Mouse (Mus musculus): ENCODE data around the gene Prss45.
A peak's percentile ranks its signal among the peaks of the same experiment; 100 is the strongest.

Gene Prss45

DNA sequence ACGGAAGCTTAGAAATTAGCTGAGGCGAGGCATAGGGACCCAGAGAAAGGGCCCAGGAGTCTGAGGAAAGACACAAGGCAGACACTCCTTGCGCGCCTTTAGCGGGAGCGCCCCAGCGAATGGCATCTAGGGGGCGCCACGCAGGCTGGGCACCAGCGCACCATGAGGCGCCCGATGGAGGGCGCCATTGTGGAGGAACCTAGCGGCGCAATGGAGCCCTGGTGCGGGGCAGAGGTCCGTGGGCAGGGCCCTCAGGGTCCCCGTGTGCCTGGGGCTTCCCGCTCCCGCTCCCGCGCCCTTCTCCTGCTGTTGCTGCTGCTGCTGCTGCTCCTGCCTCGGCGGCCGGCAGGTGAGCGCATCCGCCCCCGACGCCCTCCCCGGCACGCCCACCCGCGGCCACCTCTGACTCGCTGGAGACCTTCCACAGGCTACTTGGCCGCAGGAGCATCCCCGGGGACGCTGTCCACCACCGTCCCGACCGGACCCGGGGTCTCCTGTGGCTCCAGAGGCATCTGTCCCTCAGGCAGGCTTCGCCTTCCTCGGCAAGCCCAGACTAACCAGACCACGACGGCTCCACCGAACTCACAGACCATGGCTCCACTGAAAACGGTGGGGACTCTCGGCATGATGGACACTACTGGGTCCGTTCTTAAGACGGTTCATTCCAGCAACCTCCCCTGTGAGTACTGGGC lies 23.5 kb downstream of the Prss45 start, which contains the start of gene Prss50:
Prss50 (plus strand) TSS at position 187 of the 692 bp plus-strand sequence.
- DNase-seq (ENCODE audit: low spot score), result no peak

DNA sequence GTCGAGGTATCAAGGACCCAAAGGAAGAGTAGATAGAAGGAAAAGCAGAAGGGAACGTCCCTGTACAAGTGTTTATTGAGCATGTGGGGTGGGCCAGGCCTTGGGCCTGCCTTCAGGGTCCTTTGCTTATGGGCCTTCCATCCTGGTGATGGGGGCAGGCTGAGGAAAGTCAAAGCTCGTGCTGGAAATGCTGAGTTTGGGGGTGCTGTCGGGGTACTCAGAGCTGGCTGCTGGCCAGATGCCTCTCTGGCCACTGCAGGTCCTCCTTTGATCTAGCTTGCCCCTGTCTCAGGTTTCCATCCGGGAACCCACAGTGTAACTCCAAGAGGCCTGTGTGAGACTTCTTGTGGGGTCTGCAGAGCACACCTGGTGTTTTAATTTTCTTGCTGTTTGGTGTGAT lies 24.1 kb downstream of the Prss45 start:
- DNase-seq (ENCODE audit: low spot score), result no peak

DNA sequence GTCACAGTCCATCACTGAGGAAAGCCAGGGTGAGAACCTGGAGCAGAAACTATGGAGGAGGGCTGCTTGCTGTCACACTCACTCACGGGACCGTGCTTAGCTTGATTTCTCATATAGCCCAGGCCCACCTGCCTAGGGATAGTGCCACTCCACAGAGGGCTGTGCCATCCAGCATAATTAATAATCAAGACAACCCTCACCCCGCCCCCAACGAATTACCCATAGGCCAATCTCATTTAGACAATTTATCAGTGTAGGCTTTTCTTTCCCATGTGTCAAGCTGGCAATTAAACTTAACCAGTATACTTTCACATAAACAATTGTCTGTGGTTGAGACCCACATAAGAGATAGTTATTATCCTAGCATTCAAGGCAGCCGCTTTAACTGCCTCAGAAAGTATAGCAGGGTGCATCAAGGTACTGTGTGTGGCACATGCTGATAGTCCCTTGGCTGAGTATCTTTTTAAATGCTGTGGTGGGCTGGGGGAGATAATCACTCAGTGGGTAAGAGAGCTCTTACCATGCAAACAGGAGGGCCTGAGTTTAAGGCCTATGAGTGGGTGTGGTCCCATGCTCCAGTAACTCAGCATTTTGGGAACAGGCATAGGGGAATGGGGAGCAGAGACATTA lies 24.7 kb downstream of the Prss45 start:
- no peak for DNase-seq (ENCODE audit: low spot score)

DNA sequence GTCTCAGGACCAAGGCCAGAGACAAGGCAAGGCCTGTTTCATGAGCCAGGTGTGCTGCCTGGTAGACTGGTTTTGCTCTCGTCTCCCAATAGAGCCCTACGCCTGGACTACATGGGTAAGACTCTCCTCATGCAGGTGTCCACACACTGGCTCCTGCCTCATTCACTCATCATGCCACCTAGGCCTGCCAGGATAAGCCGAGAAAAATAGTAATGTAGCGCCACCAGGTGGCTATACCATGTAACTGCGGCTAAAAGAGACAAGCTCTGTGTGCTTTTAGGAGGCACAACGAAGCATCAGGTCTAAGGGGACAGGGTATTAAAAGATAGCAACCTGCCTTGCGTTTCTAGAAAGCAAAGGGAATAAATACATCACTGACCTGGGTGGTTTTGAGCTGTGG lies 36.6 kb downstream of the Prss45 start:
- DNase-seq (ENCODE audit: low spot score), result peak; percentile 50

DNA sequence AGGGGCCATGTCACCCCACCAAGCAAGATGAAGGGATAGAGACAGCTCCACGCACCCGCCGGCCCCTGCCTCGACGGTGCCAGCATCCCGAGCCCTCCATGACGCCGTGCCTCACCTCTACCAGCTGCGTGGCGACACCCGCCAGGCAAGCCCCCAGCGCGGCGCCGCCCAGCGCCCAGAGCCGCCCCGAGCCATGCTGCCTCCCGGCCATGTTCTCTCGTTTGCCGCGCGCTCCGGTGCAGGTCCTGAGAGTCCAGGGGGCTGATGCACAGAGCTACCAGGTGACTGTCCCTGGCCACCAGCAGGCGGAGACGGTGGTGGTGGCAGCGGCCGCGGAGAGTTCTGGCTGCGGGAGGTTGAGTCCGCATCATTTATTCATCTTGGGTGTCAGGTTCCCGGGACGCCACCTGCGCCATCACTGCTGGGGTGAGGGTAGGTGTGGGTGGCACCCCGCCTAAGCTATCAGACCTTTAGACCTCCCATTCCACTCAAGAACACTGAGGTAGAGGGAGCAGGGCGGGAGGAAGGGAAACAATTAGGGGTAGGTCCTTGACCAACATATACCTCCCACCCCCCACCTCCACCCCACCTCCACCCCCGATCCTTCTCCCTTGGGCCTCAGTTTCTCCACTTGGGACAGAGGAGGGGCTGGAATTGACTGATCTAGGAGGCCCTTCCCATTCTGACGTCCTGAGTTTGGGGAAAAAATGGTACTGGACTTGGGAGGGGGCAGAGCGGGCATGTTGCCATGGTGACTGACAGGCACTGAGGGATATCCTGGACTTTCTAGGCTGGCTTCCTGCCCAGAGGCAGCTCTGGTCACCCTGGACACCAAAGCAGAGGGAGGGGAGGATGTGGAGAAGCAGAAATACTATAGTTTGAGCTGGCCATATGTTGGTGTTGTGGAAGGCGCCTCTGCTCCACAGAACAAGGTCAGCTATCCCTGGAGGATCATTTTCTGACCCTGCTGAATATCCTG lies 39.6 kb downstream of the Prss45 start:
- no peak for DNase-seq (ENCODE audit: low spot score)

DNA sequence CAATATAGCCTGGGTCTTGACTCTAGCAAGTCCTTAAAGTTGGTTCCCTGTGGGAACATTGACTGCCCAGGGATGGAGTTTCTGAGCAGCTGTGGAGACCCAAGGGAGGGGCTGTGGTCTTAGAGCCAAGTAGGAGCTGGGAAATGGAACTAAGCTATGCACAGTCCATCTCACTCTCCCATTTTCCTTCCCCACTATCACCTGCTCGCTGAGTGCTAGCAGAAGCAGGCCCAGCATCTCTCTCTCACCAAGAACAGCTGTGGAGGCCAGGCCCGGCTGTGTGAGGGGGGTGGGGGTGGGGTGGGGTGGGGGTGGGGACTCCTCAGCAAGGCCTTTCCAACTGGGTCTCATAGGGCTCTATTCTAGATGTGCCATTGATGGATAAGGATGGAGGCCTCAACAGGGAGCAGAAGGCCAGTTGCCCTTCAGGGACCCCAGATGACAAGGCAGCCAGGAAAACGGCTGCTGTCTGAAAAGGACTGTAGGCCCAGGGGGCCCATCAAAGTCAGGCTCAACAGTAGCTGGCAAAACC lies 40.3 kb downstream of the Prss45 start:
- DNase-seq (ENCODE audit: low spot score), result no peak

DNA sequence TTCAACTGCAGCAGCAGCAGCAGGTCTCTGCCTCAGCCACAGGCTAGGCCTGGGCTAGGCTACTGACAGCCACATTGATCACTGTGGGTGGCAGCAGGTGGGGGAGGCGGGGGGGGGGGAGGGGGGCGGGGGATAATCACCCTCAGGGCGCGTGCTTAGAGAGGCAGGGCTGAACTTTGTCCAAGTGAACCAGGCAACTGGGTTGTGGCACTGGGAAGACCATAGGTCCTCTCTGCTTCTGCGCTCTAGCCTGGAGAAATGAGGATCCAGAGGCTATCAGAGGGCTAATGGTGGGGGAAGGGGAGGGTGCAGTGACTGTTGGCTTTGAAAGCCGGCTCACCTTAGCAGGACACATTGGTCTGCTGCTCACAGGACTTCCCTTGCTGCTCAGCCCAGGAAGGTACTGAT lies 40.9 kb downstream of the Prss45 start:
- DNase-seq (ENCODE audit: low spot score), result no peak

DNA sequence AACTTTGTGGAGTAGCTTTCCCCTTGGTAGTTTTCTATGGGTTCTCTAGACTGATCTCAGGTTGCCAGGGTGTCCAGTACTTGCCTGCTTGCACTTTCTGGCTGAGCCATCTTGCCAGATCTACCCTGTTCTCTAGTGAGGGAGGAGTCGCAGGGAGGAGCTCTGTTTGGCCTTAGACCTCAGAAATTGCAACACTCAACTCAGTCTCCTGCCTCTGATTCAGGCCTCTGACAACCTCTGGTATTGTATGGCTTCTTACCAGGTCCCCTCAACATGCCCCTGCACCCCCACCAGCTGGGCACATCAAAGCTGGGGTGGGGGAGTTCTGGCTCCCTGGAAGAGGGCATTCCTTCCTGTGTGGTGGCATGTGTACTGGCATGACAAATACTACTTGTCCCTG lies 43.0 kb downstream of the Prss45 start:
- no peak for DNase-seq (ENCODE audit: low spot score)

DNA sequence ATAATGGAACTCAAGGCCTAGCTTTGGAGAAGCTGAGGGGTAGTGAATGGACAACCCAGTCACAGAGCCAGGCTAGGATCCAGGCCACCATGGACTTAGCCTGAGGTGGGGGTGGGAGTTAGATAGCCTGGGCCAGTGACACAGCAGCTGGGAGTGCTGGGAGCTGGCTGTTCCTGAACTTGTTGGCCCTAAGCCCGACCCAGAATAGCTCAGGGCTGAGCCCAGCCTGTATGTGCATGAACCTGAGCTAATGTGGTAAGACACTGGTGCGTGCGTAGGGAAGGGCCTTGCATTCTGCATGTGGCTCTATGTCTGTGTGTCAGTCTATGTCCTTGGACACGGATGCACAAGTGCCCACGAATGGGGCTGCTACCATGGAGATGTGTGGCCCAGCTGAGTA lies 43.5 kb downstream of the Prss45 start:
- peak; percentile 57 for DNase-seq (ENCODE audit: low spot score)

DNA sequence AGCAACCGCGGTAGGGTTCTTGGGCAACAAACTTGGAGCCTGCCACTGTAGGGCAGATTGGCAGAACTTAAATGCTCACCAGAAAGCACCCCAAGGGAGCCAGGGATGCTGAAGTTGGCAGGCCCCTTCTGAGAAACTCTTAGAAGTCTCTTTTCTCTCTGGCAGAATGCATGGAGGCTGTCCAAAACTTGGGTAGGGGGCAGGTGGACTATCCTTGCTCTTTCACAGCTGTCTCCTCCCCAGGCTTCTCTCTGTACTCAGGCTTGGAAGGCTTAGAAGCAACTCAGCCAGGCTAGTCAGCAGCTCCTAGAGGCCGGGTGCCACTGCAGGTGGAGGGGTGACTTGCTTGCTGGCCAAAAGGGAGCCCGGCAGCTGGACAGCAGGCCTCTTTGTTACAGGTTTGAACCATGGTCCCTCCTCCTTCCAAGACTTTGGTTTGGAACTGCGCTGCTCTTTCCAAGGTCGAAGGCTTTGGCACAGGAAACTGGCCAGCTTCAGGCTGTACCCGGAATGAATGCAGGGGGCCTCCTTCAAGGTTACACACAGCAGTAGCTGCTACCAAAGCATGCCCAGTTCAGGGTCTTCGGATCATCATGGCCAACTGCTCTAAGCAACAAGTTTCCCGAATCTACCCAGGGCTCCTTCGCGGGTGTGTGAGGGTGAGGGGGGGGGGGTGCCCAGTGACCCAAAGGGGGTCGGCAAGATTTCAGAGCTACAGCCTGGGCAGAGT lies 45.0 kb downstream of the Prss45 start, which contains the start of gene Als2cl:
Als2cl (plus strand) TSS at position 680 of the 730 bp plus-strand sequence.
- DNase-seq (ENCODE audit: low spot score), result no peak

DNA sequence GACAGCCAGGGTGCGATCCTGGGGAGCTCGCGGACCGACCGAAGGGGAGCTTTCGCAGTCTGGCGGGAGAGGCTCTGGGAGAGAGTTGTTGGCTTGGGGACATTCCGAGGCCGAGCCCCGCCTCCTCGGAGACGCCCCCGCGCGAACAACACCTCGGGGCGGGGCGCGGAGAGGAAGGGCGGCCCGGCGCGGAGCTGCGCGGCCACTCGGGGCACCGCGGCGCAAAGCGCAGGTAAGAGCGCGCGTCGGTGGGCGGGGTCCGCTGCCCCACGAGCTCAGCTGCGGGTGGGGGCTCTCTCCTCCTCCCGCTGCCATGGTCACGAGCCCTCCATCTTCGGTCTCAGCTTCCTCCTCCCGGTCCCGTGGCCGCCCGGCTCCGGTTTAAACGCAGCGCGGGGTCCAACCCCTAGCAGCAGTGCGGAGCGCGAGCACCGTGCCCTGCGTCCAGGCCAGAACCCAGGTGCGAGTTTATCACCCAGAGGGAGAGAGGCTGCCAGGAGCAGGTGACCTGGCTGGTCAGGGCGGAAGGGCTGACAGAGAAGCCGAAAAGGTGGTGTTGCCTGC lies 45.7 kb downstream of the Prss45 start, which contains the start of gene Tmie:
Tmie (minus strand) TSS at position 116 of the 564 bp plus-strand sequence.
- DNase-seq (ENCODE audit: low spot score), result peak; percentile 86

DNA sequence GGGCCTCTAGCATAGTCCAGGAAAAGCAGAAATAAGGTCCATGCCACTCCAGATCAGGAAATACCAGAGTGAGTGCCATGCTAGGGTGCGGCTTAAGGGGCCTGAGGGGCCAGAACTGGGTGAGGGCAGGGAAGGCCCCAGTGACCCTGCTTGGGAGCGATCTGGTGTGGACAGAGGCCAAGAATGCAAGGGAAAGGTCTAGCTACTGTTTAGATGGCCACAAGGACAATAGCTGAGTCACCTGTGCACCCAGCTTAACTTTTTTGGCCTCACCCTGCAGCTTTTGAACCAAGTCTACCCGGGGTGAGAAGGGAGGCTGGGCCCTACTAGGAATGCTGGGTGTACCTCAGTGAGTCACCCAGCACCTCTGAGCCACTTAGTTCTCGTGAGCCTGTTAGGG lies 46.4 kb downstream of the Prss45 start:
- peak; percentile 72 for DNase-seq (ENCODE audit: low spot score)

DNA sequence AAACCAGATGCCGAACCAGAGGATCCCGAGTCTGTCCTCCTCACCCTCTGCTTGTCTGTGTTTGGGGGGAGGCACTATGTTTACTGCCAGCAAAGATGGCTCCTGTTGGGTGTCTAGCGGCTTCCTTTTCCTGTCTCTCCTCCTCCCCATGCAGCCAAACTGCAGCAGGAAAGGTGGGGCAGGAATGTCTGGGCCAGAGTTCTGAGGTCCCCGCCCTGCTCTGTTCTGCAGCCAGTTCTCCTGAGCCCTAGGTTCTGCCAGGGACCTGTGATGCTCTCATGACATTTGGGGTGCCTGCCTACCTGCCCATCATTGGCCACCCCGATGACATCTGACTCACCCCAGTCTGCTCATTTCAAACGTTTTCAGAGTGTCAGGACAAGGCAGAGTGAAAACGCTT lies 47.6 kb downstream of the Prss45 start:
- peak; percentile 52 for DNase-seq (ENCODE audit: low spot score)

DNA sequence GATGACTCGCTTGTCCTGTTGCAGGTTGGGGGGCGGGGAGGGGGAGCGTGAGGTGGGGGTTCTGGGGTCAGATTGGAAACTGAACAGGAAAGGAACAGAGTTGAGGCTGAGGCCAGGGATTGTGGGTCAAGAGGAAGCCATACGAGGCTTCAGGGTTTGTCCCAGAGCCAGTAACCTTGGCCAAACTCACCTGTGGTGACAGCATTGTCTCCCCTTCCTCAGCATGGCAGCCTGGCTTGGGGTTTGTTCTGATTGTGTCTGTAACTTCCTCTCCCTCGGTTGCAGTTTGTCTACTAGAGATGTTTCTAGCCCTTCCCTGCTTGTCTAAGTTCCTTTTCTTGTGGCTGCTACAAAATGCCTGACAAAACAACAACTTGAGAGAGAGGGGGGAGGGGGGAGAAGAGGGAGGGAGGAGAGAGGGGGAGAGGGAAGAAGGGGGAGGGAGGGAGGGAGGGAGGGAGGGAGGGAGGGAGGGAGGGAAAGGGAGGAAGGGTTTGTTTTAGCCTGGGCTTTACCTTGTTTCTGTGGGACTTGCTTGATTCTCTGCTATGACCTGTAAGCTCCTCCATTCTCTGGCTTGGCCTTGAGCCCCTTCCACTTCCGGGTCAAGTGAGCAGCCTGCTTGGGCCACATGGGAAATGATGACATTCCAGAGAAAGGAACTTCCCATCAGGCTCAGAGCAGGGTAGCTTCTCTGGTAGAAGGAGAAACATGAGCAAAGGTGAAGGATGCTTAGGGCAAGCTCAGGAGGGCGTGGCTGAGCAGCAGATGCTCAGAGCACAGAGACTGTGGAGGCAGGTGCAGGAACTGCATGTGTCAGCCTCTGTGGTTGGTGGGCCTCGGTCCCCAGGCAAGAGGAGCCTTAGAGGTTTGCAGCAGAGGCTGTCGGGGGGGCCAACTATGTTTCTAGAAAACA lies 53.3 kb downstream of the Prss45 start:
- no peak for DNase-seq (ENCODE audit: low spot score)

DNA sequence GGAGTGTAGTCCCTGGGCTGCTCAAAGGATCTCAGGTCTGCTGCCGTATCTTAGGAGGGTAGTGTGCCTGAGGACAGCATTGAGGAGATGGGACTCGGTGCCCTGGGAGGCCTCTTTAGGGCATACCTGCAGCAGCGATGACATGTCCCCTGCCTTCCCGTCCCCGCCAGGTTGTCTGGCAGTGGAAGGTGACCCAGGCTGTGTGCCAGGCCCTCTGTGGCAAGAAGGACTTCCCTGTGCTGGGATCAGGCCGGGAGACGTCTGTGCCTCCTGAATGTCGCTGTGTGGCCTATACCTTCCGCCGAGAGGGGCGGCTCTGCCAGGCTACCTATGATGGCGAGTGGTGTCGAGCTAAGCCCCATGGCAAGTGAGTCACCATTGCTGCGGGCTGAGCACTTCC lies 54.5 kb downstream of the Prss45 start:
- DNase-seq (ENCODE audit: low spot score), result no peak

DNA sequence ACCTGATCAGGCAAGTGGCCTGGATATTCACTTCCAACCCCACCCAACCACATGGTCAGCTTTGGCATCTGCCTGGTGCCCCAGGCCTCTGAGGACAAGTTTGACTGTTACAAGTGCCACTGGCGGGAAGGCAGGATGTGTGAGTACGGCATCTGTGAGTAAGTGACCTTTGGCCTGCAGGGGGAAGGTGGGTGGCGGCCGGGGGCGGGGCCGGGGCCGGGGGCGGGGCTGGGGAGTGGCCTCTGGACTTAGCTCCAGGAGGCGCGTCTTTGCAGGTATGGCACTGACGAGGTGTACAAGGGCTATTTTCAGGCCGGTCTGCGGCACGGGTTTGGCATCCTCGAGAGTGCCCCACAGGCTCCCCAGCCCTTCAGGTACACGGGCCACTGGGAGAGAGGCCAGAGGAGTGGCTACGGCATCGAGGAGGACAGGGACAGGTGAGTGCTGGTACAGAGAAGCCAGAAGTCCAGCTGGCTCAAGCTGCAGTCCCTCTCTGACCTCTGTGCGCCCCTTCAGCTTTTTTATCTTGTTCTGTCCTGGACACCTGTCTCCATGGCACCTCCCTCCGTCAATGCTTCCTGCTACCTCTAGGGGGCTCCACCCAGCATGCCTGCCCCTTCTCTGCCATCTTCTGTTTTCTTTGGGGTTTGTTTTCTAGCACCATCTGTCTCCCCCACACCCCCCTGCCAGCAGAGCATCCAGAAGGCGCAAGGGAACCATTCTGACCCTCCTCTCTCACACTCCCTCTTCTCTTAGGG lies 55.8 kb downstream of the Prss45 start:
- no peak for DNase-seq (ENCODE audit: low spot score)

Measured in urinary bladder, postnatal 14 days (tissue).